ENCODE assay signal across 12 mouse cellular contexts in genomic region chr6:5379048-5379447, GRCm38 (mm10). TPM values are rescaled to one million over a fixed set of nuclear protein-coding genes. Genes with fewer than 3 reads are reported as not detected.
DNase-seq lines count a peak whose midpoint lies in the region; ATAC-seq and TF ChIP-seq lines count a peak whose summit lies in the region.
"Had no signal": no experiment of that assay in that cellular context is flagged by ENCODE, and none has a peak within 500 bp of the region (broad histone marks: within the 10 kb centered on the region; RNA-seq: fewer than 3 reads in every experiment).

No protein-coding gene starts in this region.

- no peaks in the 10 kb centered on the region for H3K36me3 ChIP-seq in kidney, embryonic 15.5 days
- no peaks in the 10 kb centered on the region for H3K36me3 ChIP-seq in kidney, embryonic 14.5 days (ENCODE audit: control insufficient read depth, insufficient read depth, low read length)
- H3K36me3 ChIP-seq in forebrain, postnatal 0 days (ENCODE audit: insufficient read depth) = no peaks in the 10 kb centered on the region
- no peaks in the 10 kb centered on the region for H3K36me3 ChIP-seq in limb, embryonic 13.5 days
- H3K36me3 ChIP-seq in neural tube, embryonic 15.5 days = no peaks in the 10 kb centered on the region
- H3K36me3 ChIP-seq: liver, embryonic 15.5 days had no signal

- H3K27me3 ChIP-seq in kidney, embryonic 15.5 days = no peaks in the 10 kb centered on the region
- no peaks in the 10 kb centered on the region for H3K27me3 ChIP-seq in kidney, embryonic 14.5 days (ENCODE audit: control insufficient read depth, insufficient read depth, low read length)
- H3K27me3 ChIP-seq in forebrain, postnatal 0 days (ENCODE audit: insufficient read depth, low read length) = no peaks in the 10 kb centered on the region
- H3K27me3 ChIP-seq in limb, embryonic 13.5 days = no peaks in the 10 kb centered on the region
- no peaks in the 10 kb centered on the region for H3K27me3 ChIP-seq in neural tube, embryonic 15.5 days (replicated peaks)

- no peaks in the 10 kb centered on the region for H3K9me3 ChIP-seq in kidney, embryonic 15.5 days (replicated peaks)
- H3K9me3 ChIP-seq in kidney, embryonic 14.5 days (ENCODE audit: control insufficient read depth, low read length) = no peaks in the 10 kb centered on the region
- no peaks in the 10 kb centered on the region for H3K9me3 ChIP-seq in forebrain, postnatal 0 days (ENCODE audit: low read length)
- H3K9me3 ChIP-seq in limb, embryonic 13.5 days = no peaks in the 10 kb centered on the region
- no peaks in the 10 kb centered on the region for H3K9me3 ChIP-seq in neural tube, embryonic 15.5 days (replicated peaks)
- H3K9me3 ChIP-seq: liver, embryonic 15.5 days had no signal

- peaks cover 44% of the 10 kb centered on the region for H3K4me1 ChIP-seq in kidney, embryonic 15.5 days
- peaks cover 32% of the 10 kb centered on the region for H3K4me1 ChIP-seq in kidney, embryonic 14.5 days (ENCODE audit: control insufficient read depth, insufficient read depth, low read length)
- peaks cover 13% of the 10 kb centered on the region; the same call in 1 of the 2 replicates for H3K4me1 ChIP-seq in forebrain, postnatal 0 days (ENCODE audit: insufficient read depth)
- H3K4me1 ChIP-seq in limb, embryonic 13.5 days = peaks cover 45% of the 10 kb centered on the region
- H3K4me1 ChIP-seq in neural tube, embryonic 15.5 days = peaks cover 46% of the 10 kb centered on the region

- ATAC-seq in kidney, embryonic 15.5 days (replicated peaks; ENCODE audit: low FRiP score) = no peak
- no peak for ATAC-seq in kidney, embryonic 14.5 days (ENCODE audit: low FRiP score, low TSS enrichment)
- no peak for ATAC-seq in forebrain, postnatal 0 days
- ATAC-seq in limb, embryonic 13.5 days (ENCODE audit: low FRiP score, low read depth) = 0 out of 2 replicates have a peak, but pooled peaks have one; percentile 9
- ATAC-seq in neural tube, embryonic 15.5 days (ENCODE audit: low FRiP score) = no peak
- no peak for ATAC-seq in erythroid progenitor cell, adult 5-6 weeks (replicated peaks; ENCODE audit: low FRiP score, poor library complexity, severe bottlenecking)
- no peak for ATAC-seq in CD4-positive, CD25-positive, alpha-beta regulatory T cell, adult 4 months

- H3K27ac ChIP-seq in kidney, embryonic 15.5 days = no peak overlapping the region
- H3K27ac ChIP-seq in kidney, embryonic 14.5 days (ENCODE audit: low read depth, low read length) = no peak overlapping the region
- H3K27ac ChIP-seq in forebrain, postnatal 0 days (ENCODE audit: low read depth, low read length) = no peak overlapping the region
- peak overlapping the region; percentile 81 for H3K27ac ChIP-seq in limb, embryonic 13.5 days
- peak overlapping the region; percentile 75; the same call in 1 of the 2 replicates for H3K27ac ChIP-seq in neural tube, embryonic 15.5 days (replicated peaks)
- H3K27ac ChIP-seq: liver, embryonic 15.5 days had no signal

- TF ChIP-seq CTCF in forebrain, postnatal 0 days (IDR thresholded peaks at IDR 0.05; ENCODE audit: low read depth) = no peak

- H3K9ac ChIP-seq in kidney, embryonic 15.5 days = no peak overlapping the region
- H3K9ac ChIP-seq in kidney, embryonic 14.5 days (ENCODE audit: low read depth, low read length) = no peak overlapping the region
- H3K9ac ChIP-seq in forebrain, postnatal 0 days = no peak overlapping the region
- peak overlapping the region; percentile 31; the same call in 1 of the 2 replicates for H3K9ac ChIP-seq in limb, embryonic 13.5 days
- no peak overlapping the region for H3K9ac ChIP-seq in neural tube, embryonic 15.5 days (replicated peaks)
- H3K9ac ChIP-seq: liver, embryonic 15.5 days had no signal

- 84% methylated on average over 3 of the region's 3 CpGs for WGBS in kidney, embryonic 15.5 days
- WGBS in kidney, embryonic 14.5 days = 84% methylated on average over 3 of the region's 3 CpGs
- 60% methylated on average over 3 of the region's 3 CpGs for WGBS in forebrain, postnatal 0 days
- 49% methylated on average over 3 of the region's 3 CpGs for WGBS in limb, embryonic 13.5 days
- WGBS in neural tube, embryonic 15.5 days = 57% methylated on average over 3 of the region's 3 CpGs

- H3K4me2 ChIP-seq in kidney, embryonic 15.5 days = peak overlapping the region; percentile 51; the same call in 1 of the 2 replicates
- H3K4me2 ChIP-seq in kidney, embryonic 14.5 days (replicated peaks; ENCODE audit: low read depth, low read length) = no peak overlapping the region
- H3K4me2 ChIP-seq in forebrain, postnatal 0 days (ENCODE audit: low read depth) = peak overlapping the region; percentile 42
- H3K4me2 ChIP-seq in limb, embryonic 13.5 days (replicated peaks) = peak overlapping the region; percentile 64
- H3K4me2 ChIP-seq in neural tube, embryonic 15.5 days = peak overlapping the region; percentile 52

- no peak for DNase-seq in forebrain, postnatal 0 days
- no peak for DNase-seq in cerebellum, adult 9-11 months
- DNase-seq: cerebellum, adult 8-10 months; gastrocnemius, postnatal 25 days had no signal

- no peak overlapping the region for H3K4me3 ChIP-seq in kidney, embryonic 15.5 days (replicated peaks)
- H3K4me3 ChIP-seq in kidney, embryonic 14.5 days (ENCODE audit: low read length) = no peak overlapping the region
- H3K4me3 ChIP-seq in forebrain, postnatal 0 days (ENCODE audit: low read depth, low read length) = no peak overlapping the region
- H3K4me3 ChIP-seq in limb, embryonic 13.5 days = peak overlapping the region; percentile 31; the same call in 1 of the 2 replicates
- H3K4me3 ChIP-seq in neural tube, embryonic 15.5 days (replicated peaks) = no peak overlapping the region
- H3K4me3 ChIP-seq: liver, embryonic 15.5 days had no signal

RNA-seq across cellular contexts. Expression of gene Asb4, which starts 4.1 kb away (rescaled TPM):
- polyA plus RNA-seq in kidney, embryonic 15.5 days (2015; fragmentation: Nextera tagmentation; extraction: Ambion mirVana) = 25.4 and 27.6 TPM in 2 replicates
- polyA plus RNA-seq in kidney, embryonic 14.5 days (2014; fragmentation: Nextera tagmentation; extraction: Ambion mirVana) = 32.3 and 40.6 TPM in 2 replicates
- total RNA-seq in forebrain, postnatal 0 days (2014; rRNA removed) = 7.5 and 16.3 TPM in 2 replicates
- polyA plus RNA-seq in forebrain, postnatal 0 days (2015; fragmentation: Nextera tagmentation; extraction: Ambion mirVana) = 5.9 and 10.5 TPM in 2 replicates
- polyA plus RNA-seq in limb, embryonic 13.5 days (2015; fragmentation: Nextera tagmentation; extraction: Ambion mirVana) = 61.3 and 66.4 TPM in 2 replicates
- 11.4 and 11.5 TPM in 2 replicates for polyA plus RNA-seq in neural tube, embryonic 15.5 days (2015; fragmentation: Nextera tagmentation; extraction: Ambion mirVana)
- not detected in 2 replicates for total RNA-seq in erythroid progenitor cell, adult 5-6 weeks (2015; ENCODE audit: low replicate concordance)
- total RNA-seq in erythroid progenitor cell, adult 5-6 weeks (2017; ENCODE audit: low replicate concordance) = not detected in 2 replicates
- under 1 TPM in 1 of 2 experiments, not detected in 1; 0.40 TPM for polyA plus RNA-seq in CD4-positive, CD25-positive, alpha-beta regulatory T cell, adult 4 months (2017; shearing (Covaris generic))
- total RNA-seq: megakaryocyte-erythroid progenitor cell, adult 5-6 weeks had no signal

Comparison
In these comparisons a context has a peak if more than half of its experiments do, and no peak if none do; other contexts are left out.
1. H3K27ac ChIP-seq: peak in limb, embryonic 13.5 days (single experiment) and neural tube, embryonic 15.5 days (single experiment); none in kidney, embryonic 15.5 days (single experiment), kidney, embryonic 14.5 days (single experiment) and forebrain, postnatal 0 days (single experiment).